Mouse (Mus musculus) heart, embryonic 14.5 days (tissue): ENCODE measurements at regions not wholly inside any gene's neighbourhood (a gene's known extent, or its start where the extent isn't known, plus 50 kb on each side); places are given as distances from the start of the nearest gene placed in this dataset.

Source experiments
- ATAC-seq: fragments of 200-750 bp; cut with Nextera tagmentation; 2 replicates; pipeline ENCODE4 v1.8.0; 2017; ENCODE audit warnings: low read depth, moderate TSS enrichment; ENCODE audit not compliant: insufficient number of reproducible peaks, insufficient read depth, low FRiP score
- H3K27ac ChIP-seq, 2 experiments: fragments of 200-500 bp in 1 of 2; fragments of 300-500 bp in 1 of 2; sonication (generic) in 1 of 2; replicated peaks in 1 of 2; 2 replicates each; pipeline ENCODE4 v1.5.1; 2012 to 2014; ENCODE audit warnings: low read depth in 2 of 2, low read length in 2 of 2, control low read depth in 1 of 2, mild to moderate bottlenecking in 1 of 2, mixed read lengths in 1 of 2; ENCODE audit not compliant: control insufficient read depth in 1 of 2, insufficient read depth in 1 of 2
- H3K27me3 ChIP-seq: fragments of 300-500 bp; sonication (generic); 2 replicates; pipeline ENCODE4 v1.6.1; 2014; ENCODE audit warnings: mild to moderate bottlenecking, low read length, control low read depth; ENCODE audit not compliant: control insufficient read depth, insufficient read depth
- H3K36me3 ChIP-seq: fragments of 300-500 bp; sonication (generic); 2 replicates; pipeline ENCODE4 v1.6.1; 2014; ENCODE audit warnings: mild to moderate bottlenecking, control low read depth, low read length, mixed read lengths; ENCODE audit not compliant: control insufficient read depth, insufficient read depth
- H3K4me1 ChIP-seq, 2 experiments: fragments of 200-500 bp in 1 of 2; fragments of 300-500 bp in 1 of 2; sonication (generic) in 1 of 2; 2 replicates each; pipeline ENCODE4 v1.6.1; 2012 to 2014; ENCODE audit warnings: low read length in 2 of 2, control low read depth in 1 of 2, mixed read lengths in 1 of 2; ENCODE audit not compliant: control insufficient read depth in 2 of 2, insufficient read depth in 2 of 2
- H3K4me2 ChIP-seq: fragments of 300-500 bp; sonication (generic); 2 replicates; pipeline ENCODE4 v1.6.1; 2014; ENCODE audit warnings: mild to moderate bottlenecking, low read length
- H3K4me3 ChIP-seq, 2 experiments: fragments of 200-500 bp in 1 of 2; fragments of 300-500 bp in 1 of 2; sonication (generic) in 1 of 2; 2 replicates each; pipeline ENCODE4 v1.5.1; 2012 to 2014; ENCODE audit warnings: low read length in 2 of 2, mild to moderate bottlenecking in 2 of 2, control low read depth in 1 of 2, low read depth in 1 of 2, moderate library complexity in 1 of 2; ENCODE audit not compliant: control insufficient read depth in 1 of 2, insufficient read depth in 1 of 2
- H3K9ac ChIP-seq: fragments of 300-500 bp; sonication (generic); 2 replicates; pipeline ENCODE4 v1.6.1; 2014; ENCODE audit warnings: mild to moderate bottlenecking, low read length
- H3K9me3 ChIP-seq: fragments of 300-500 bp; sonication (generic); 2 replicates; pipeline ENCODE4 v1.6.1; 2016; ENCODE audit warnings: low read length, control low read depth; ENCODE audit not compliant: control insufficient read depth
- WGBS: fragments of 180-500 bp; shearing (Covaris S2); extraction: QIAGEN DNeasy Blood & Tissue Kit; methylation state at CpG from one replicate; pipeline ENCODE4 v1.1.7; 2014; 5-methylcytosine and 5-hydroxymethylcytosine counted together

- H3K27me3 ChIP-seq, result no peaks in the 10 kb centered on the region
- H3K4me2 ChIP-seq, result no peak overlapping the region
- no peaks in the 10 kb centered on the region for H3K4me1 ChIP-seq
- H3K9ac ChIP-seq, result no peak overlapping the region
- WGBS, result 78% methylated on average over 9 of the region's 9 CpGs
- H3K9me3 ChIP-seq, result no peaks in the 10 kb centered on the region
- ATAC-seq, result no peak
- no peak overlapping the region for H3K4me3 ChIP-seq
- H3K36me3 ChIP-seq, result no peaks in the 10 kb centered on the region
- no peak overlapping the region for H3K27ac ChIP-seq
Measured at GRCm38 (mm10) chr13:25451917-25452316, 181.6 kb upstream of the Nrsn1 start.

- WGBS, result 58% methylated on average over 13 of the region's 13 CpGs
Measured at GRCm38 (mm10) chr13:25451357-25451861, 181.1 kb upstream of the Nrsn1 start.

GRCm38 (mm10) chr13:25429701-25430418 is 159.6 kb upstream of the Nrsn1 start:
- no peak for ATAC-seq
- Histone ChIP-seq H3K27me3 (no peaks in the 10 kb centered on the region), H3K36me3 (no peaks in the 10 kb centered on the region), H3K27ac (no peak overlapping the region), H3K4me3 (no peak overlapping the region), H3K4me2 (no peak overlapping the region), H3K9me3 (no peaks in the 10 kb centered on the region), H3K4me1 (no peaks in the 10 kb centered on the region; a peak in 1 of 4 replicates), H3K9ac (no peak overlapping the region)
- WGBS, result 72% methylated on average over 6 of the region's 6 CpGs

More at GRCm38 (mm10) chr13:25451357-25451861, 181.1 kb upstream of the Nrsn1 start:
- no peak overlapping the region for H3K4me2 ChIP-seq
- no peaks in the 10 kb centered on the region for H3K27me3 ChIP-seq
- no peak for ATAC-seq
- no peaks in the 10 kb centered on the region for H3K9me3 ChIP-seq
- no peaks in the 10 kb centered on the region for H3K4me1 ChIP-seq
- H3K9ac ChIP-seq, result no peak overlapping the region
- no peak overlapping the region for H3K27ac ChIP-seq
- no peaks in the 10 kb centered on the region for H3K36me3 ChIP-seq
- no peak overlapping the region for H3K4me3 ChIP-seq

DNA sequence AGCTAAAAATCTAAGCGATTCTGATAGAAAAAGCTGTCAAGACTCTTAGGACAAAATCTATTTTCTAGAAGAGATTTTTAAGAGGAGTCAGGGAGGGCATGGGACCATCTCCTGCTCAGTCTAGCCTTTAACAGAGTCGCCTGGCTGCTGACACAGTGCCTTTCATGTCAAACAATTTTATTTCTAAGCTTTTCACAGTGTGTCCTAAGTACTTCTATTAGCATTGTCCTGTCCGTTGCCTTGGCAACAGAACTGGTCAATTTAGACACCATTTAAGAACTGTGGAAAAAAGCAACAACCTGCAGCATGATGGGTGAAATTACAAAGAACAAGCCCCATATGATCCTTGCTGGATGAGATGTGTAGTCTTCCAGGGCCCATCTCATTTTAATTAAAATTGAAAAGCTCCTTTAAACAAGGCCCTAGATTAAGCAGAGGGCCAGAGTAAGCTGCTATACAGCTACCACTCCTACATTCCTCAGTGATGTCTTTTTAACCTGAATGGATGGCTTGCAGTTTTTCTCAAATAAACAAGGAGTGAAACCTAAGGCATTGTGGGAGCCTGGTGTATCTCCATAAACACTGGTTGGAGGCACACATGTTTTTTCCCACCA is 133.0 kb upstream of the Nrsn1 start:
- Histone ChIP-seq H3K4me1 (no peaks in the 10 kb centered on the region), H3K9ac (no peak overlapping the region), H3K27me3 (no peaks in the 10 kb centered on the region), H3K36me3 (no peaks in the 10 kb centered on the region), H3K4me3 (no peak overlapping the region), H3K9me3 (no peaks in the 10 kb centered on the region), H3K27ac (no peak overlapping the region), H3K4me2 (no peak overlapping the region)
- no peak for ATAC-seq
- 66% methylated on average over 3 of the region's 3 CpGs for WGBS

GRCm38 (mm10) chr13:25402691-25403090 is 132.4 kb upstream of the Nrsn1 start:
- Histone ChIP-seq H3K4me3 (no peak overlapping the region), H3K27me3 (no peaks in the 10 kb centered on the region), H3K9me3 (no peaks in the 10 kb centered on the region), H3K4me2 (no peak overlapping the region), H3K36me3 (no peaks in the 10 kb centered on the region), H3K9ac (no peak overlapping the region), H3K27ac (no peak overlapping the region), H3K4me1 (no peaks in the 10 kb centered on the region)
- WGBS, result 66% methylated on average over 2 of the region's 2 CpGs
- no peak for ATAC-seq

DNA sequence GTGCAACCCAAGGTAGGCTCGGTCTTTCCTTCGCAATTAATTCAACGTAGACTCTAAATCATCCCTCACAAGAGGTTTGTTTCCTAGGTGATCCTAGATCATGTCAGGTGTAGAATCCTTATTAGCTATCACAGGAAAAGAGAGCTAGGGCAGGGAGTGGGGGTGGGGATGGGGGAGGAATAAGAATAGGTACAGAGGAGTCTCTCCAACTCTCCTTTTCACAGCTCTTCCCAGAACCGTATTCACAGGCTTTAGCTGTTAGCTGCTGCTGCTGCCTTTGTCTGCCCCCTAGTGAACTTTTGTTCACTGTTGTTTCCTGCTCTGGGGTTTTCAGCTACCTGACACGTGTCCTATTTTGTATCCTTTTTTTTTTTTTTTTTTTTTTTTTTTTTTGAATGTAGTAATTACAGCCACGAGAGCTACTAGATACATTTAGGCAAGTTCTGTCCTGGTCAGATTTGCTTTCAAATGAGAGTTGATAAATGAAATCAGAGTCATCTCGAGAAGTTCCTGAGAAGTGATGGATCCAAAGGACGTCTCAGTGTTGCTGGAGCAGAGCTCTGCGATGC is 131.7 kb upstream of the Nrsn1 start:
- H3K36me3 ChIP-seq, result no peaks in the 10 kb centered on the region
- H3K4me3 ChIP-seq, result no peak overlapping the region
- H3K4me1 ChIP-seq, result no peaks in the 10 kb centered on the region
- no peak for ATAC-seq
- H3K9me3 ChIP-seq, result no peaks in the 10 kb centered on the region
- H3K4me2 ChIP-seq, result no peak overlapping the region
- WGBS, result 63% methylated on average over 9 of the region's 9 CpGs
- H3K27ac ChIP-seq, result no peak overlapping the region
- no peaks in the 10 kb centered on the region for H3K27me3 ChIP-seq
- H3K9ac ChIP-seq, result no peak overlapping the region

DNA sequence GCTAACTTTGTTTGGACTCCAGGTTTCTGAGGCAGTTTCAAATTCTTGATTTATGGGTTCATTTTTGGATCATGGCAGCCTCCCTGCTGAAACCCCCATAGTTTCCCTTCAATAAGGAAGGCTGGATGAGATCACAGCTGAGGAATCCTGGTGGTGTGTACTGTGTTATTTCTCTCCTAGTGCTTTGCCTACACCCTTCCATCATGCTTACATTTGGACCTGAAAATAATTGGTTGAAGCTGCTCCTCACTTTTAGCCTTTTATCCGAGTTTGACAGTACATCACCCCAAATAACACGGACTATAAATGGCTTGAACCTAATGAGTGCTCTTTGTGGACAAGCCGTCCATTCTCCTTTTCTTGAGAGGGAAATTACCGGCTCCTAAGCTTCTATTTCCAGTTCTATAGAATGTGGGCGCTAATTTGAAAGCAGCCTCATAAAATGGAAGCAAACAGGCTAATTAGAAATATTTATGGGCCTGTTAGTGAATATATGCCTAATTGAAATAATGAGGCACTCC is 122.5 kb upstream of the Nrsn1 start:
- H3K27ac ChIP-seq, result no peak overlapping the region
- no peak overlapping the region for H3K4me3 ChIP-seq
- 0 out of 2 replicates have a peak, but pooled peaks cover 3% of the 10 kb centered on the region for H3K9me3 ChIP-seq
- WGBS, result 79% methylated on average over 5 of the region's 5 CpGs
- no peaks in the 10 kb centered on the region for H3K27me3 ChIP-seq
- no peaks in the 10 kb centered on the region for H3K4me1 ChIP-seq
- no peaks in the 10 kb centered on the region for H3K36me3 ChIP-seq
- no peak overlapping the region for H3K9ac ChIP-seq
- ATAC-seq, result no peak
- H3K4me2 ChIP-seq, result no peak overlapping the region
